ENCODE assay signal across 28 mouse cellular contexts in the genomic region with DNA sequence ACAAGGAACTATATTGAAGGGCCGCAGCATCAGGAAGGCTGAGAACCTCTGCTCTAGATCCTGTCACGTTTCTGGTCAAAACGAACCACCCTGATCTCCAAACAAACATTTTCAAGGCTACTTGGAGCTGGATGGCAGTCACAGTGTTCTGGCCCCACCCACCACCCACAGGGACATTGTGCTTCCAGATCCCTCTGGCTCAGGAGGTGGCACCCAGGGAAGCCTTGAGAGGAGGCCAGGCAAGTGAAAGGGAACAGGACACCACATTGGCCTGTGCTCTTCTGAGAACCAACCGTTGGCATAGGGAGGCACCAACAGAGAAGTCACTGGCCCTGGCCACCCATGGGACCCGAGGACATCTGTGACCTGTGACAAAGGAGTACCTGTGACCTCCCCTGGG.
DNase-seq lines count a peak whose midpoint lies in the region; ATAC-seq and TF ChIP-seq lines count a peak whose summit lies in the region.
"Had no signal": no experiment of that assay in that cellular context is flagged by ENCODE, and none has a peak within 500 bp of the region (broad histone marks: within the 10 kb centered on the region; RNA-seq: fewer than 3 reads in every experiment).

No protein-coding gene starts in this region.

- no peaks in the 10 kb centered on the region for H3K9me3 ChIP-seq in midbrain, embryonic 11.5 days (ENCODE audit: control insufficient read depth, low read length)
- no peaks in the 10 kb centered on the region for H3K9me3 ChIP-seq in midbrain, embryonic 10.5 days (replicated peaks)
- H3K9me3 ChIP-seq in stomach, postnatal 0 days (ENCODE audit: control insufficient read depth, low read length) = no peaks in the 10 kb centered on the region
- H3K9me3 ChIP-seq: embryonic facial prominence, embryonic 12.5 days; forebrain, embryonic 15.5 days; heart, embryonic 13.5 days; neural tube, embryonic 12.5 days; stomach, embryonic 15.5 days had no signal

- no peak for TF ChIP-seq EP300 in stomach, postnatal 0 days (optimal IDR thresholded peaks at IDR 0.05)

- H3K36me3 ChIP-seq in midbrain, embryonic 11.5 days (ENCODE audit: control insufficient read depth, insufficient read depth, low read length) = no peaks in the 10 kb centered on the region
- no peaks in the 10 kb centered on the region for H3K36me3 ChIP-seq in midbrain, embryonic 10.5 days
- no peaks in the 10 kb centered on the region for H3K36me3 ChIP-seq in stomach, postnatal 0 days (ENCODE audit: control insufficient read depth, insufficient read depth, low read length)
- H3K36me3 ChIP-seq: embryonic facial prominence, embryonic 12.5 days; forebrain, embryonic 15.5 days; G1E; heart, embryonic 13.5 days; neural tube, embryonic 12.5 days; stomach, embryonic 15.5 days had no signal

- H3K4me3 ChIP-seq in midbrain, embryonic 11.5 days (ENCODE audit: low read depth, low read length) = no peak overlapping the region
- no peak overlapping the region for H3K4me3 ChIP-seq in midbrain, embryonic 10.5 days
- H3K4me3 ChIP-seq in stomach, postnatal 0 days (ENCODE audit: low read depth, low read length) = no peak overlapping the region
- H3K4me3 ChIP-seq: embryonic facial prominence, embryonic 12.5 days; forebrain, embryonic 15.5 days; heart, embryonic 13.5 days; layer of hippocampus, adult 2 months; myocyte; neural tube, embryonic 12.5 days; stomach, embryonic 15.5 days had no signal

- H3K27ac ChIP-seq in midbrain, embryonic 11.5 days (ENCODE audit: low read depth, low read length) = no peak overlapping the region
- H3K27ac ChIP-seq in midbrain, embryonic 10.5 days (replicated peaks) = no peak overlapping the region
- no peak overlapping the region for H3K27ac ChIP-seq in stomach, postnatal 0 days (replicated peaks)
- H3K27ac ChIP-seq: embryonic facial prominence, embryonic 12.5 days; forebrain, embryonic 15.5 days; heart, embryonic 13.5 days; layer of hippocampus, adult 2 months; liver, embryonic 14.5 days; neural tube, embryonic 12.5 days; stomach, embryonic 15.5 days had no signal

- 79% methylated on average over 5 of the region's 5 CpGs for WGBS in midbrain, embryonic 11.5 days
- 82% methylated on average over 5 of the region's 5 CpGs for WGBS in midbrain, embryonic 10.5 days
- WGBS in stomach, postnatal 0 days = 63% methylated on average over 5 of the region's 5 CpGs

- peak; percentile 33 for DNase-seq in midbrain, embryonic 11.5 days (ENCODE audit: low spot score, missing footprints)
- no peak for DNase-seq in midbrain, embryonic 10.5 days (ENCODE audit: low spot score)
- peak; percentile 19 for DNase-seq in ZHBTc4 (ENCODE audit: low read depth, low spot score)
- peak; percentile 33 for DNase-seq in adrenal gland, adult 8-10 months
- no peak for DNase-seq in stomach, postnatal 0 days (ENCODE audit: low spot score)
- no peak for DNase-seq in left cerebral cortex, postnatal 4 days
- DNase-seq: cerebellum, adult 9-10 months; cerebellum, postnatal 36 days; heart, postnatal 10 days; kidney, adult 18-20 months; kidney, postnatal 36 days; lung, adult 2 months; lung, postnatal 14 days; right cerebral cortex, postnatal 25 days; thymus, adult 18-20 months; thymus, postnatal 25 days had no signal

- no peaks in the 10 kb centered on the region for H3K4me1 ChIP-seq in midbrain, embryonic 11.5 days (ENCODE audit: control insufficient read depth, insufficient read depth, low read length)
- peaks cover 14% of the 10 kb centered on the region for H3K4me1 ChIP-seq in midbrain, embryonic 10.5 days
- no peaks in the 10 kb centered on the region for H3K4me1 ChIP-seq in stomach, postnatal 0 days (replicated peaks; ENCODE audit: control insufficient read depth, insufficient read depth)
- H3K4me1 ChIP-seq: embryonic facial prominence, embryonic 12.5 days; neural tube, embryonic 12.5 days had no signal

- no peak for ATAC-seq in midbrain, embryonic 11.5 days (ENCODE audit: low FRiP score)
- peak; percentile 30; the same call in 1 of the 2 replicates for ATAC-seq in stomach, postnatal 0 days (ENCODE audit: low FRiP score, low TSS enrichment)
- no peak for ATAC-seq in activated CD4-positive, CD25-positive, alpha-beta regulatory T cell, adult 4 months
- ATAC-seq: forebrain, embryonic 15.5 days; hindbrain, embryonic 16.5 days; midbrain, embryonic 16.5 days had no signal

- H3K27me3 ChIP-seq in midbrain, embryonic 11.5 days (ENCODE audit: control insufficient read depth, insufficient read depth, low read length) = no peaks in the 10 kb centered on the region
- H3K27me3 ChIP-seq in midbrain, embryonic 10.5 days (ENCODE audit: low read depth, poor library complexity, severe bottlenecking) = peaks cover 11% of the 10 kb centered on the region; the same call in 1 of the 2 replicates
- no peaks in the 10 kb centered on the region for H3K27me3 ChIP-seq in stomach, postnatal 0 days (ENCODE audit: control insufficient read depth, insufficient read depth, low read length)
- H3K27me3 ChIP-seq: embryonic facial prominence, embryonic 12.5 days; forebrain, embryonic 15.5 days; neural tube, embryonic 12.5 days; stomach, embryonic 15.5 days had no signal

- no peak for TF ChIP-seq CTCF in stomach, postnatal 0 days (IDR thresholded peaks at IDR 0.05; ENCODE audit: low read depth)

- no peak overlapping the region for H3K4me2 ChIP-seq in midbrain, embryonic 11.5 days
- H3K4me2 ChIP-seq in stomach, postnatal 0 days (replicated peaks; ENCODE audit: low read depth) = no peak overlapping the region
- H3K4me2 ChIP-seq: embryonic facial prominence, embryonic 12.5 days; forebrain, embryonic 15.5 days; heart, embryonic 13.5 days; neural tube, embryonic 12.5 days; stomach, embryonic 15.5 days had no signal

- intact Hi-C loops in left cerebral cortex, postnatal 4 days (cut with DNase I) = no loop called here

- no peak overlapping the region for H3K9ac ChIP-seq in midbrain, embryonic 11.5 days (ENCODE audit: low read length)
- H3K9ac ChIP-seq in stomach, postnatal 0 days (ENCODE audit: low read length) = no peak overlapping the region
- H3K9ac ChIP-seq: embryonic facial prominence, embryonic 12.5 days; forebrain, embryonic 15.5 days; heart, embryonic 13.5 days; liver, embryonic 14.5 days; neural tube, embryonic 12.5 days; stomach, embryonic 15.5 days had no signal

Comparison
In these comparisons a context has a peak if more than half of its experiments do, and no peak if none do; other contexts are left out.
1. DNase-seq: peak in midbrain, embryonic 11.5 days (single experiment), ZHBTc4 (single experiment) and adrenal gland, adult 8-10 months (single experiment); none in midbrain, embryonic 10.5 days (single experiment), stomach, postnatal 0 days (single experiment) and left cerebral cortex, postnatal 4 days (single experiment).